Mouse (Mus musculus) embryonic facial prominence, embryonic 15.5 days (tissue): ENCODE data around the gene Gpr137. TPM values are rescaled to one million over a fixed set of nuclear protein-coding genes. Genes with fewer than 3 reads are reported as not detected.
"Not testable (repeated sequence)": the region's sequence is repeated elsewhere in the genome, so short reads cannot be mapped to it uniquely, and the experiment has no call there.

Experiments used
- ATAC-seq: fragments of 200-750 bp; cut with Nextera tagmentation; 2 replicates; pipeline ENCODE4 v1.8.0; 2017; ENCODE audit warnings: low read depth, moderate TSS enrichment; ENCODE audit not compliant: insufficient number of reproducible peaks, low FRiP score, low TSS enrichment
- H3K27ac ChIP-seq: fragments of 300-500 bp; sonication (generic); replicated peaks from 2 replicates; pipeline ENCODE4 v1.5.1; 2015; ENCODE audit warnings: mild to moderate bottlenecking, inconsistent platforms
- H3K27me3 ChIP-seq: fragments of 300-500 bp; sonication (generic); 2 replicates; pipeline ENCODE4 v1.6.1; 2015; ENCODE audit warnings: inconsistent platforms
- H3K36me3 ChIP-seq: fragments of 300-500 bp; sonication (generic); 2 replicates; pipeline ENCODE4 v1.6.1; 2015; ENCODE audit warnings: mild to moderate bottlenecking, inconsistent platforms
- H3K4me1 ChIP-seq: fragments of 300-500 bp; sonication (generic); 2 replicates; pipeline ENCODE4 v1.6.1; 2015; ENCODE audit warnings: inconsistent platforms
- H3K4me2 ChIP-seq: fragments of 300-500 bp; sonication (generic); replicated peaks from 2 replicates; pipeline ENCODE4 v1.6.1; 2015; ENCODE audit warnings: mild to moderate bottlenecking, inconsistent platforms
- H3K4me3 ChIP-seq: fragments of 300-500 bp; sonication (generic); replicated peaks from 2 replicates; pipeline ENCODE4 v1.5.1; 2015; ENCODE audit warnings: mild to moderate bottlenecking, inconsistent platforms
- H3K9ac ChIP-seq: fragments of 300-500 bp; sonication (generic); 2 replicates; pipeline ENCODE4 v1.6.1; 2015; ENCODE audit warnings: inconsistent platforms
- H3K9me3 ChIP-seq: fragments of 300-500 bp; sonication (generic); replicated peaks from 2 replicates; pipeline ENCODE4 v1.6.1; 2016; ENCODE audit warnings: inconsistent platforms
- WGBS: fragments of 180-500 bp; shearing (Covaris S2); methylation state at CpG from one replicate; pipeline ENCODE4 v1.1.7; 2015; 5-methylcytosine and 5-hydroxymethylcytosine counted together
- polyA plus RNA-seq: library from polyadenylated mRNA; unstranded; fragments of >200 nt; fragmentation: Nextera tagmentation; extraction: Ambion mirVana; gene quantifications from 2 replicates; pipeline ENCODE4 v1.2.1, GENCODE M21; 2015

The Gpr137 gene
- polyA plus RNA-seq, 1 experiment from 2014 or later = 41.8 TPM

- H3K9me3 ChIP-seq = no peaks in the 10 kb centered on the region
- H3K4me3 ChIP-seq = no peak overlapping the region
- H3K36me3 ChIP-seq = peaks cover 37% of the 10 kb centered on the region
- H3K27ac ChIP-seq = no peak overlapping the region
- 86% methylated on average over 8 of the region's 8 CpGs for WGBS
- no peak overlapping the region for H3K9ac ChIP-seq
- no peak overlapping the region for H3K4me2 ChIP-seq
- peaks cover 26% of the 10 kb centered on the region for H3K4me1 ChIP-seq
- no peak for ATAC-seq
- no peaks in the 10 kb centered on the region for H3K27me3 ChIP-seq
These were observed 35.2 kb downstream of the Gpr137 start for GRCm38 (mm10) chr19:6907094-6907493.

- no peak overlapping the region for H3K4me3 ChIP-seq
- WGBS = 83% methylated on average over 3 of the region's 3 CpGs
- H3K27me3 ChIP-seq = no peaks in the 10 kb centered on the region
- H3K4me2 ChIP-seq = no peak overlapping the region
- H3K9me3 ChIP-seq = no peaks in the 10 kb centered on the region
- ATAC-seq = no peak
- peaks cover 28% of the 10 kb centered on the region for H3K36me3 ChIP-seq
- peaks cover 19% of the 10 kb centered on the region for H3K4me1 ChIP-seq
- no peak overlapping the region for H3K9ac ChIP-seq
- H3K27ac ChIP-seq = no peak overlapping the region
These were observed 36.1 kb downstream of the Gpr137 start for GRCm38 (mm10) chr19:6906199-6906598.

DNA sequence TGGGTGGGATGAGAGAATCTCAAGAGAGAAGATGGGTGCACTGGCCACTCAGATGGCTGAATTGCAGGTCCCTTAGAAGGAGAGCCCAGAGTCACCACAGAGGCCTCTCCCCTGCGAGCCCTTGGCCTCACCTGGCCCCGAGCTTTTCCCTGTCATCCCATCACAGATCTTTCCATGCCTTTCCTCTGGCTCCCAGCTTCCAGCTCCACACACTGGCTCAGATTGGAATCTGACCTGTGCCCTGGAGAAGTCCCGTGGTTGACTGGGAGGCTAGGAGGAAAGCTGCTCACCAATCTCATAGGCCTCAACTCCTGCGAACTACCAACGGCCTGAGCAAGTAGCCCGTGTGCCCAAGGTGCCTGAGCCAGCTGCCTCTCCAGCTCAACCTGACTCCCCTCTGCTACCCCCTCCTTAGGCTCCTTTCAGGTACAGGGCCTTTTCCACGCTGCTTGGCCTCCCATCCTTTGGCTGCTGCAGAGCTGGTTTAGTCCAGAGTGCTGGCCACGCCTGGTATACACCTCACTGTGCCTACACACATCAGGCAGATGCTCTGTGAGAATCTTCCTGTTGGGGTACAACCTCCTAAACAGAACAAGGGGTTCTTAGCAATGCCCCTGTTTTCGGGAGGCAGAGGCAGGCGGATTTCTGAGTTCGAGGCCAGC, 36.7 kb downstream of the Gpr137 start:
- no peak overlapping the region for H3K9ac ChIP-seq
- no peaks in the 10 kb centered on the region for H3K9me3 ChIP-seq
- ATAC-seq = no peak
- no peak overlapping the region for H3K27ac ChIP-seq
- WGBS = 87% methylated on average over 11 of the region's 11 CpGs
- no peaks in the 10 kb centered on the region for H3K27me3 ChIP-seq
- H3K36me3 ChIP-seq = peaks cover 26% of the 10 kb centered on the region
- no peak overlapping the region for H3K4me2 ChIP-seq
- H3K4me1 ChIP-seq = peaks cover 15% of the 10 kb centered on the region
- no peak overlapping the region for H3K4me3 ChIP-seq

DNA sequence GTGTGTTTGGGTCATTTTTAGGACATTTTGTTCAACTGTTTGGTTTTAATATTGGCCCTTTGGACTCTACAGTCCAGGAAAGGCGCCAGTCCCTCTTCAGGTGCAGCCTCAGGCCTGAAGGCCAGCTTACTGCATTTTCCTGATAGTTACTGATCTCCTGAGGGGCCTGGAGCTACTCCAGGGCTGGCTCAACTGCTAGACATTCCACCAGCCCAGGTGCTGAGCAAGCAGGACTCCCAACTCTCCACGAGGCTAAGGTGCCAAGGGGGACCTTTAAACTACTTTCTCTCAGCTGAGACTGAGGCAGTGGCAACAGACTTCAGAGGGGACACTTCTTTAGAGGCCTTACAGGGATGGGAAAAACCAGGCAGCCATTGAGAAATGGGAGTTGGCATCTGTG, 37.4 kb downstream of the Gpr137 start:
- H3K9me3 ChIP-seq = no peaks in the 10 kb centered on the region
- H3K4me3 ChIP-seq = no peak overlapping the region
- no peak overlapping the region for H3K9ac ChIP-seq
- peaks cover 26% of the 10 kb centered on the region for H3K36me3 ChIP-seq
- no peak overlapping the region for H3K4me2 ChIP-seq
- 84% methylated on average over 2 of the region's 2 CpGs for WGBS
- no peak for ATAC-seq
- no peak overlapping the region for H3K27ac ChIP-seq
- H3K27me3 ChIP-seq = no peaks in the 10 kb centered on the region
- H3K4me1 ChIP-seq = peaks cover 15% of the 10 kb centered on the region

DNA sequence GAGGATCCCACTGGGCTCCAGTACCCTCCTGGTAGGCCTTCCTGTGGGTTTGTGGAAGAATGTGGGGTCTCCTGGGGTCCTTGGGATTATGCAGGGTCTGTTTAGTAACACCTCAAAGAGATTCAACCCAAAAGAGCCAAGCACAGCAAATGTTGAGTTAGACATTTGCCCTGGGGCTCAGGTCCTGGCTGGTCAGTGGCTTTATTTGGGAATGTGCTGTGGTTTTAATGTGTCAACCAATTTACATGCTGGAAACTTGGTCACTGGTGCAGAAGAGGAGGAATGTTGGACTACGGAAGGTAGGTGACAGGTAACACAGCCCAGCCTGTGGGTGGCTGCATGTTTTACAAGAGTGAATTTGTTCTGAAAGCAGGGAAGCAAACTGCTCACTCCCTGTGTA, 39.2 kb downstream of the Gpr137 start:
- H3K9me3 ChIP-seq = no peaks in the 10 kb centered on the region
- no peak overlapping the region for H3K4me2 ChIP-seq
- WGBS = 100% methylated on average over 1 of the region's 1 CpGs
- H3K36me3 ChIP-seq = peaks cover 26% of the 10 kb centered on the region
- H3K27me3 ChIP-seq = no peaks in the 10 kb centered on the region
- no peak overlapping the region for H3K9ac ChIP-seq
- ATAC-seq = no peak
- no peak overlapping the region for H3K27ac ChIP-seq
- peaks cover 8% of the 10 kb centered on the region for H3K4me1 ChIP-seq
- H3K4me3 ChIP-seq = no peak overlapping the region

- no peak overlapping the region for H3K4me3 ChIP-seq
- no peaks in the 10 kb centered on the region for H3K9me3 ChIP-seq
- H3K36me3 ChIP-seq = 0 out of 2 replicates have a peak, but pooled peaks cover 2% of the 10 kb centered on the region
- H3K9ac ChIP-seq = no peak overlapping the region
- H3K27ac ChIP-seq = no peak overlapping the region
- H3K4me1 ChIP-seq = no peaks in the 10 kb centered on the region
- no peak overlapping the region for H3K4me2 ChIP-seq
- WGBS = 81% methylated on average over 4 of the region's 4 CpGs
- ATAC-seq = no peak
- no peaks in the 10 kb centered on the region for H3K27me3 ChIP-seq
These were observed 42.6 kb downstream of the Gpr137 start for GRCm38 (mm10) chr19:6899641-6900040.

GRCm38 (mm10) chr19:6895608-6896305, 46.5 kb downstream of the Gpr137 start:
- H3K9me3 ChIP-seq, H3K36me3 ChIP-seq, H3K4me2 ChIP-seq, H3K4me1 ChIP-seq, H3K27ac ChIP-seq, H3K9ac ChIP-seq, H3K4me3 ChIP-seq, ATAC-seq, H3K27me3 ChIP-seq: not testable (repeated sequence)
- WGBS = 83% methylated on average over 18 of the region's 18 CpGs

DNA sequence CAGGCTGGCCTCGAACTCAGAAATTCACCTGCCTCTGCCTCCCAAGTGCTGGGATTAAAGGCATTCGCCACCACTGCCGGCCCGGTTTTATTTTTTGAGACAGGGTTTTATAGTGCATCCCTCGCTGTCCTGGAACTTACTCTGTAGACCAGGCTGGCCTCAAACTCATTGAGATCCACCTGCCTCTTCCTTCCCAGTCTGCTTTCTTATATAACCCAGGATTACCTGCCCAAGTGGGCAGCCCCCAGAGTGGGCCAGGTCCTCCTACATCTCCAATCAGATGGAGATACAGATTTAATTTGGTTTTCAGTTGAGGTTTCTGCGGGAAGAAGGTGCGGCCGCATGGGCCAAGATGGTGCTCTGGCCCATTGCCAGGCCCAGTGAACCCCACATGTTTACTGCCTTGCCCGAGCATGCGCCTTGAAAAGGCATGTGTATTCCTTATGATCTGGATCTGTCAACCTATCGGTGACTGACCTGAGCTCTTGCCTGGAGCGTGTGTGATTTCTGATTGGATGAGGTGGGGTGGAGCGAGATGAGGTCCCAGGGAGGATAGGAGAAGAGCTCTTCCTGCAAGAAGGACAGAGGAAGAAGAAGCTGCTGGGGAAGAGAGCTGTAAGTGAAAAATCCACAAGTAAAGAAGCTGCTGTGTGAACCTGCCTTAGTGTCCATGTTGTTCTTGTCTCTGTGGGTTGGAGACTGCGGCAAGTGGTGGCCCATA, 48.4 kb downstream of the Gpr137 start:
- H3K27ac ChIP-seq = no peak overlapping the region
- no peak overlapping the region for H3K4me3 ChIP-seq
- H3K9me3 ChIP-seq = no peaks in the 10 kb centered on the region
- 84% methylated on average over 14 of the region's 14 CpGs for WGBS
- H3K4me2 ChIP-seq = no peak overlapping the region
- ATAC-seq = no peak
- no peaks in the 10 kb centered on the region for H3K4me1 ChIP-seq
- no peak overlapping the region for H3K9ac ChIP-seq
- no peaks in the 10 kb centered on the region for H3K27me3 ChIP-seq
- no peaks in the 10 kb centered on the region for H3K36me3 ChIP-seq

DNA sequence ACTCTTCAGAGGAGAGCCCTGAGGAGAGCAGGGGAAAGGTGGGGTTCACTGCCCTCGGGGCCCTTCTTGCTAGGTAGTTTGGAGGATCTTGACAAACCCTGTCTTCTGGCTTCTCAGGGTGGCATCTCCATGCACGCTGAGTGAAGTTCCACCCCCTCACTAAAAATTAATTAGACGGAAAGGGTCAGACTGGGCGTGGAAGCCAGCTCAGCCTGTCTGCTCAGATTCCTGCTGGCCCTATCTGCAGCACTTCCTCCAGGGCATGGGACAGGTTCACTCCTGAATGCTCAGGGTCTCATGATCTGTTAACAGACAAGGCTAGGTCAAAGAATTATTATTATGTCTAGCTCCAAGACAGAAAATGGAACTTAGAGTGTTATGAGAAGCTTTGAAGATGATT, 49.8 kb downstream of the Gpr137 start:
- no peaks in the 10 kb centered on the region for H3K4me1 ChIP-seq
- no peaks in the 10 kb centered on the region for H3K27me3 ChIP-seq
- H3K4me2 ChIP-seq = no peak overlapping the region
- no peak for ATAC-seq
- no peak overlapping the region for H3K9ac ChIP-seq
- WGBS = 42% methylated on average over 4 of the region's 4 CpGs
- H3K27ac ChIP-seq = no peak overlapping the region
- no peak overlapping the region for H3K4me3 ChIP-seq
- H3K36me3 ChIP-seq = no peaks in the 10 kb centered on the region
- H3K9me3 ChIP-seq = no peaks in the 10 kb centered on the region
